Mouse (Mus musculus): ENCODE data around the gene Gm49336.

Gene Gm49336

DNA sequence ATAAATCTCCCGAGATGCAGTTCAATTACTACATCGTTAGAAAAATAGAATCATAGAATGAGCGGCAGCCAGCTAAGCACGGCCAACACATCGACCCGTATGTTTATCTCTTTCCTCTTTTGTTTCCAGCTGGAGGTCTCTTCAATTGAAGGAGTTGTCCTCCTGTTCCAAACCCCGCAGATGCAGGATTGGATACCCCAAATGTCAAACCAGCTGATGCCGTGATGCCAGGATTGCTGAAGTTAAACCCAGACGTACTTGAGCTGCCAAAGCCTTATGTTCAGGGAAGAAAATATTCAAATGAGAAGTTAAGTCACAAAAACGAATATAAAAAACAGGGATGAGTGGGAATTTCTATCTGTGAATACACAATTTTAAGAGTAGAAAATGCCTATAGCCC, 31.4 kb downstream of the Gm49336 start:
- no peak for DNase-seq

DNA sequence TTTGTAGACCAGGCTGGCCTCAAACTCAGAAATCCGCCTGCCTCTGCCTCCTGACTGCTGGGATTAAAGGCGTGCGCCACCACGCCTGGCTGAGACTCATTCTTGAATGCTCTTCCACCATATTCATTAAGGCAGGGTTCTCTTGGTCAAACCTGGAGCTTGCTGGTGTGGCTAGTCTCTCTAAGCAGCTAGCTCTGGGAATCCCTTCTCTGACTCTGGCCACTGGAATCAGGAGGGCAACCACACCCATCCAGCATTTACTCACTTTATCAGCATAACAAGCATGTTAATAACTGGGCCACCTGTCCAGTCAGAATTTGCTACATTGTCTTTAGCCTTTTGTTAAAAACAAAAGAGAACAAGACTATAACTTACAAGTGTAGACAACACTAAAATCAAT, 33.7 kb downstream of the Gm49336 start:
- DNase-seq: no peak

DNA sequence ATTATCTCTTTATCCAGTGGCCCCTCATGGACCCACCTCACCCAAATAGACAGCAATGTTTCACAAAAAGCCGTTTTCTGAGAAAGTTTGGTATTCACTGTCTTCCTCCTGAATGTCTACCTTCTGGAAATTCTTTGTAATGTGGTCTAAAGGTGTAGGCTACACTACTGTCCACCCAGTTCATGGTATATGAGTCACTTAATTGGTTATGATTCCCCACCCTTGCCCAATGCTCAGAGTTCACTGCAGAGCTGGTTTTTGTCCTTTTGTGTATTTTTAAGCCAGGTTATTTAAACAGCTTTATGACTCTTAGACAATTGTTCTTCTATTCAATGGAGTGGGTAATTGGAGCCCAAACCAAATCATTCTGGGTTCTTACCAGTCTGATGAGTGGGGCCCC, 35.2 kb downstream of the Gm49336 start:
- no peak for DNase-seq

DNA sequence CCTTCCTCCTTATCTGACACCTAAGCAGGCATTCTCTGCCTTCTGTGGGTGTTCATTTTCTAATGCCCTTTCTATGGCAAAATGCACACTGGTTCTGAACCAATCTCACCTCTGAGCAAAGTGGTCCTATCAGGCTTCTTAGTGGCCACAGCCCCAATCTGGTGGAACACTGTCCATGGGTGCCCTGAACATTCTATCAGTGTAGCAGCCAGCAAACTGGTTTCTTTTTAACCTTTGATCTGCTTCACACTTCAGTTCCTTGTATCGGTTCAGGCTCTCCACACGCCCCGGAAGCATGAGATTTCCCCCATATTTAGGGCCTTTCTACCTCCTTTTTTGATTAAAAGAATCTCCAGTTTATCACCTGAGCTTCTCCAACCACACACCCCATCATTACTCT, 36.3 kb downstream of the Gm49336 start:
- no peak for DNase-seq

DNA sequence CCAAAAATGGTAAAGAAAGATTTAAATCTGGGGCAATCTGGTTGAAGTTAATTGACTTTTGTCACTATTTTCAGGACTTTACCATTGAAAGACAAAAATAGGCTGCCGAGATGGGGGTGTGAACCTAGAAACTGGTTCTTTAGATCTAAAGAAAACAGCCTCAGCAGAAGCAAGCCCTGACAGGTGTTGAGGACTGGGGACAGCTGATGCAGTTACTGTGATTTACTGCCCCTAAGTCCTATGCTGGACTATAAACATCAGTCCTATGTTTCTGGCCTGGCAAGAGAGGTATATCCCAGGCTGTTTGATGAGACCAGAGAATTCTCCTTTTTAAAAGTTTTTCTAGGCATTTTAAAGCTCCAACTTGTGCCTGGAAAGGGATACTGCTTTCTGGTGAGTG, 37.3 kb downstream of the Gm49336 start:
- DNase-seq: no peak

DNA sequence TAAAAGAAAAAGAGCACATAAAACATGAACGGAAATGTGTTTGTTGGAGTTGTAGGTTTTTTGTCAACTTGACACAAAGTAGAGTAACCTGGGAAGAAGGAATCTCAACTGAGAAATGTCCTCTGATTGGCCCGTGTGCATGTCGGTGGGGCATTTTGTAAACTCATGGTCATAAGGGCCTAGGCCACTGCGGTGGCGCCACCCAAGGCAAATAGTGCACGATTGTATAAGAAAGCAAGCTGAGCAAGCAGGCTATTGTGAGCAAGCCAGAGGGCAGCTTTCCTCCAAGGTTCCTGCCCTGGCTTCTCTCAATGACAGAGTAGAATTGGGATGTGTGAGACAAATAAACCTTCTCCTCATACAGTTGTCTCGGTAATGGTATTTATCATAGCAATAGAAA, 42.1 kb downstream of the Gm49336 start:
- DNase-seq: no peak

DNA sequence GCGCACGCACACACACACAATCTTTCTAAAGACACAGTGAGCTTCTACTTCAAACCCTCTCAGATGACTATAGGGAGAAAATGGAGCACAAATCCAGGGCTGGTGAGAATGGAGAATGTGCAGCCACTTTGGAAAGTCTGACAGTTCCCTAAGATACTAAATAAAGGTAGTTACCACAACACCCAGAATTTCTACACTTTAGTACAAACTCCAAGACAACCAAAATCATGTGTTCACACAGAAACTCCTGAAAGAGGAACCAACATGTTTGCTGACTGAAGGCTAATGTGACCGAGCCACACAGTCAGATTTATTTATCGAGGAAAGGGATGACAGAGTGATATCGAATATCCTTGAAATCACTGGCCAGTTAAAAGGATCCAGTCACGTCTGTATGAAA, 46.3 kb downstream of the Gm49336 start:
- no peak for DNase-seq

DNA sequence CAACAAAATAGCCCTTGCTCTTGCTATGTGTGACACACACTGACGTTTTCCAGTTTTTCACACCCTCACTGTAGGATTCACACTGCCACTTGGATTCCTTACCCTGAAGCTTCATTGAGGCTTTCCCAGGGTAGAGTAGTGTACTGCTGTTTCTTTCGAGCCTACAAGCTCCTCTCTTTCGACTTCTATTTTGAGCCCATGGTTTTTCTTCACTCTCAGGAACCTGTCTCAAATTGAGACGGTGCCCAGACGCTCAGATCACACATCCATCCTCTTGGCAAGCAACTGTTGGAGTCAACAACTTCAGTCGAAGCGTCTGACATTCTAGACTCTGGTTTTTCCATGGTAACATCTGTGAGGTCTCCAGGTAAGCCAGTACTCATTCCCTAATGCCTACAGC, 54.4 kb downstream of the Gm49336 start, which contains the start of gene Atp8a2:
Gene Atp8a2 (minus strand): TSS at position 296 of the 400 bp plus-strand sequence.
- no peak for DNase-seq

DNA sequence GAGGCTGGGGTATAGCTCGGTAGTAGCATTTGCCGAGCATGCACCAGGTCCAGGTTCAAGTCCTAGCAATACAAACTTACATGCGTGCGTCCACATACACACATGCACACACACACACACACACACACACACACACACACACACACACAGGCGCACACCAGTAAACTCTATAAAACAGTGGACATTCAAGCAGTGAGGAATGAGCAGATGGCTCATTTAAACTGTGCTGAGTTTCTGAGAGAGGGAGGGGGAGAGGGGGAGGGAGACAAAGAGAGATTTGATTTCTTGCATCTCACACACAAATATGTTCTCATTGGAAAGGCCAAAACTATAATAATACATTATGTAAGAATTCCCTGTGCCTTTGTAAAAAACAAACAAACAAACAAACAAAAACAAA, 55.3 kb downstream of the Gm49336 start:
- no peak for DNase-seq

DNA sequence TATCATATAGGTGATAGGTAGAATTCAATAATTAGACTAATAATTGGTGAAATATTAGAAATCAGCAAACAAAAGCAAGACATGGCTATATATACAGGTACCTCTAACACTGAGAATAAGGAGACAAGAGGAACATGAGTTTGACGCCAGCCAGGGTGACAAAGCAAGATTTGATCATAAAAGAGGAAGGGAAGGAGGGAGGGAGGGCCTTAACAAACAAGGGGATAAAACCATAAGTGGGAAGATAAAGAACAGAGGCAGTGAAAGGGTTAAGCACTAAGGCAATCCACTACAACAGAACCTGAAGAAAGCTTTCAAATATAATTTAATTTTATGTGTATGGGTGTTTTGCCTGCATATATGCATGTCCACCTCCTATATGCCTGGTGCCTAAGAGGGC, 56.7 kb downstream of the Gm49336 start:
- DNase-seq: no peak

DNA sequence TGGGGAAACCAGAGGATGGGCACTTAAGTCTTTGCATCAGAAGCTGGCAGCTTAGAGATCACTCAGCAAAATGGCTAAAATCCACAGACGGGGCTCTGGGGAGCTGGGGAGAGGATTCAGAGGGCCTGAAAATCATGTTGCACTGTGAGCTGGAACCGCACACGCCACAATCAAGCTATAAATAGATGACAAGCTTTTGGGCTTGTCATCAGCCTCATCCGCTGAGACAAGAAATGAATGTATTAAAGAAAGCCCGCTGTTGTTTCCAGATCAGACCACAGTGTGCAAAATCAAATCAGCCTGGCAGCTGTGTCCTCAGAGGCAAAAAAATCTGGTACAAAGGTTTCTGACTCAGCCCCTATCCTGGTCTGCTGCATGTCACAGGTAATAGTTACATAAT, 61.5 kb downstream of the Gm49336 start:
- no peak for DNase-seq

DNA sequence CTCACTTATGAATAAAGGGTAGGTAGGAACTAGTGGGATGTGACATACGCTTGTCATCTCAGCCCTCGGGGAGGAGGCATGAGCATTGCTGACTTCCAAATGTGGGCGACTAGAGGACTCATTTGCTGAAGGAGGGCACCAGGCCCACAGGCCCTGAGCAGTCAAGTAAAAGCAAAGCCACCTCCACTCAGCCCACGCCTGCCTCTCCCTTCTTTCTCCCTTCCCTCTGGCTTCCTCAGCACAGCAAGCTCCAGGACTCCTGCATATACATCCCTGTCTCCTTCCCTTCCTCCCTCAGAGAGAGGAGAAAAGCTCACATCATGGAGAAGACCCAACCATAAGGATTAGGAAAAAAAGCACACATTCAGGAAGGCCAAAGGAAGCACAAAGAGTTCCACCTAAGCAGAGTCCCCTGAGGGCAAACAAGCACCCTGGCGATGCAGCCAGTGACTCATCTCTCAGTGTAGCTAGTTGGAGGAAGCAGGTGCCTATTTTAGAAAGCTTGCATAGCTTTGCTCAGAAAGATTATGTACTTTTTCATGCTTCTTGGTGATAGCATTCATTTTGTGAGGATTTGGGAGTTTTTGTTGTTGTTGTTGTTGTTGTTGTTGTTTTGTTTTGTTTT, 63.0 kb downstream of the Gm49336 start:
- DNase-seq: no peak

DNA sequence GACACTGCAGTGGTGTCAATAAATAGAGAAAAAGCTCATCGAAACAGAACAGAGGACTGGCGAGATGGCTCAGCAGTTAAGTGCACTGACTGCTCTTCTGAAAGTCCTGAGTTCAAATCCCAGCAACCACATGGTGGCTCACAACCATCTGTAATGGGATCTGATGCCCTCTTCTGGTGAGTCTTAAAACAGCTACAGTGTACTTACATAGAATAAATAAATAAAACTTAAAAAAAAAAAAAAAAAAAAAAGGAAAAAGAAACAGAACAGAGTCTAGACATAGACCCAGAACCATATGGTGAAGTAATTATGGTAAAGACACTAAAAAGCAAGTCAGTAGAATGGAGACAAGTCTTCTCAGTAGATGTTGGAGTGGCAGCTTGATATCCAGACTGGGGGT, 70.0 kb downstream of the Gm49336 start:
- no peak for DNase-seq

DNA sequence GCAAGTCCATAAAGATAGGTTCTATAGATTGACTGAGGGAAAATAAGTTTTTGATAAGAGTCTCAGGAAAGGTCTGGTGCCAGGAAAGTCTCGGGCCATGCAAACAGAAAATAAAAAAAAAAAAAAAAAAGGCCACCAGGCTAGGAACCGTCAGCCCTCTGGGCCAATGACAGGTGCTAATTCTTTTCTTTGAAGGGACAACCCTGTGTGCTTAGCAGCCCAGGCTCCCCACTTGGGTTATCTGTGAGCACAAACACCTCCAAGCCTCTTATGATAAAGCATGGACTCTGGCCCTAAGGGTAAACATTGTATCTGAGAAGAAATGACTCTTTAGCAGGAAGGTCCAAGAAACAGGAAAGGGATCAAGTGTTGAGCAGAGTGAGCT, 72.7 kb downstream of the Gm49336 start:
- DNase-seq: no peak

DNA sequence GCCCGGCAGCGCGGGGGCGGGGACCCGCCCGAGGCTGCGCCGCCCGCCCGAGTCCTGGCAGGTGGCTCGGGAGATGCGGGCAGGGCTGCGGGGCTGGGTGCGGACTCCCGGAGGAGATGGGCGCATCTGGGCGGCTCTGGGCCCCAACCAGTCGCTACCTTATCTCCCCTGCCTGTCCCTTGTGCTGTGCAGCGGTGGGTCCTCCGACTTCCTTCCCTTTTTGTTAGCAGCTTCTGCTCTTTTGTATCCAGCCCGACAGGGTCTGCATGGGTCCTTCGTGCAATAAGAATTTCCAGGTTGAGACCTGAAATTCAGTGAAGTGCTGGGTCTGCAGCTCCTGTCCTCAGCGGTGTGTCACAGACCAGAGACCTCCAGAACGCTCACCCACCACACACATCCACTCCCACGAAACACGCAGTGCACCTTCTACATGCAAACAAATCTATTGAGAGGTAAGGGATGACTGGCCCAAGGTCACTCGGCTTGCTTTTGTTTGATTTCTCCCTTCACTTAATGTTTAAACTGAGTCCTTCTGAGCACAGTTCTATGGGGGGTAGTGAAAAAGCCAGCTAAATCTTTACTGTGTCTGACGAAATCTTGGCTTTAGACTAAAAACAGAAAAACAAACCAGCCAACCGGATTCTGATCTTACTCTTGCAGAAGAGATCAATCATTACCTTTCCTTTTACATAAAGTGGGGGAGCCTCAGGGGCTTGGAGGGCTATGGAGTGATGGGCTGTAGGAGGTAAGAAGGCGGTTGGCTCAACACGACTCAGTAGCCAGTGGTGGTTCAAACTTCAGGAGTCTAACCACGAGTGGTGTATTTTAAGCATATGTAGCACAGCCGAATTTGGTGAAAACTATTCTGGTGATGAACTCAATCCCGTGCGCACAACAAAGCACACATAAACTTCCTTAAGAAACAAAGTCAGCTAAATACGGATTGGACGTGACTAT, 73.4 kb downstream of the Gm49336 start:
- no peak for DNase-seq

DNA sequence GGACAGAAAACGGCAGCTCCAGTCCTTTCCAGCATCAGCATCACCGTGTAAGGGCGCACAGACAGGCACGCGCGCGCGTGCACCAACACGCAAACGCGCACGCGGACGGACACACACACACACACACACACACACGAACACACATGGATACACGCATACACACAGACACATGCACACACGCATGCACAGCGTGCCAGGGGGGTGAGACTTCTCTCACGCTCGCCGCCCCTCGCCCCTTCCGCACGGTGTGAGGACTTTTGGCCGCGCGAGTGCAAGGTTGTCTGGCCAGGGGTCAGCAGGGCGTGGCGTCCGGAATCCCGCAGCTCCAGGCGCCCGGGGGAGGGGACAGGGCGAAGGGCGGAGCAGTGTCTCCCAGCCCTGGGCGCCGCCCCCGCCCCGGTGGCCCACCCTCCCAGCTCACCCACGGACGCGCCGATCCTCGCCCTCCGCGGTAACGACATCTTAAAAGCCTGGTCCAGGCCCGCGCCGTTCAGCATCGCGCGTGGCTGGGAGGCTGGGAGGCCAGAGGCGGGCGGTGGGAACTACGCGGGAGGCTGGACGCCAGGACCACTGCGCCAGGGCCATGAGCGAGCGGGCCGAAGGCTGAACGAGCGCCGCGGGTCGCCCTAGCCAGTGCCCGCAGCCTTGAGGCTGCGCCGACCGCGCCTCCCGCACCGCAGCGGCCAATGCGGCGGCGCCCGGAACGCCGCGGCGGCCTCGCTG, 74.3 kb downstream of the Gm49336 start:
- DNase-seq: peak; percentile 4 to 15

DNA sequence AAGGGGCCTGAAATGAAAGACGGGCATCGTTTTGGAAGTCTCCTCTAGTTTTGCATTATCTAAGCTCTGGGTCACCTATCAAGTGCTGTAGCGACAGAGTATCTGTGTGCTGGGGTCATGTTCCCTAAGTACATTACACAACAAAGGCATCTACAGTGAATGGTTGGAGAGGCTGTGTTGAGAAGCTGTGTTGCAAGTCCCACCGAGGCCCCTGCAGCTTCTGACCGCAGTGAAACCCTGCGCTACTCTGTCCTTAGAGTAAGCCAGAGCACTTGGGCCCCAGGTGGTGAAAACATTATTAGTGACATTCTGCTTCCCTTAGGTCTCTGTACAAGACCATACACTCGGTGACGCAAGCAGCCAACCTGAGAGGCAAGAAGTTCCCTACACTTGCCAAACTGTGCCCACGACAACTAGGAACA, 74.8 kb downstream of the Gm49336 start:
- DNase-seq: no peak

DNA sequence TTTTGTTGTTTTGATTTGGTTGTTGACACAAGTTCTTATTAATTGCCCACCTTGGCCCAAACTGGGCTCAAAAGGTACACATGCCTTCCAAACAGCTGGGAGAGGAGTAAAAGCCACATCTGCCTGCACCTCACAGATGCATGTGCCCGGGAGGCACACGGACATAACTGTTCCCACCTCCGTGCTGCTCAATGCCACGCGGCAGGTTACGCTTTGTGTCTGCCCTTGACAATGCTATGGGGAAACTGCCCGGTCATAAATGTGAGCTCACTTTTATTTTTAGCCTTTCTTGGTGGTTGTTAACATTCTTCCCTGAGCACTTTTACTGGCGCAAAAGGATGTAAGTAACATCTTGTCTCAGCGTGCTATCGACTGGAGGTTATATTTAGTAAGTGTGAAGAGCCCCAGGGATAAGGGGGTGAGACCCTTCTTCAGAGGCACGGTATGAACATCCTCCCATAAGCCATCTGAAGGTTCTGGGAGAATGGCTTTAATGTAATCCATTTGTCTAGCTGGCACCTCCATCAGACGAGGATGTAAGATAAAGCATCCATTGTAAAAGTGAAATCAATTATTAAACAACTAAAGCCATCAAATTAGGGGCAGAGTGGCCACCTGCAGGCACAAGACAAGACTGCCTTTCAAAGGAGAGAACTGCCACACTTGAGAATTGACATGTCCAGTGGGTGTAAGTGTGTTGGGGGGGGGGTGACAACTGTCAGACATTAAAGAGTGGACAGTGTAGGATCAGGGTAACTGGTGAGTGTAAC, 78.8 kb downstream of the Gm49336 start:
- DNase-seq: no peak

DNA sequence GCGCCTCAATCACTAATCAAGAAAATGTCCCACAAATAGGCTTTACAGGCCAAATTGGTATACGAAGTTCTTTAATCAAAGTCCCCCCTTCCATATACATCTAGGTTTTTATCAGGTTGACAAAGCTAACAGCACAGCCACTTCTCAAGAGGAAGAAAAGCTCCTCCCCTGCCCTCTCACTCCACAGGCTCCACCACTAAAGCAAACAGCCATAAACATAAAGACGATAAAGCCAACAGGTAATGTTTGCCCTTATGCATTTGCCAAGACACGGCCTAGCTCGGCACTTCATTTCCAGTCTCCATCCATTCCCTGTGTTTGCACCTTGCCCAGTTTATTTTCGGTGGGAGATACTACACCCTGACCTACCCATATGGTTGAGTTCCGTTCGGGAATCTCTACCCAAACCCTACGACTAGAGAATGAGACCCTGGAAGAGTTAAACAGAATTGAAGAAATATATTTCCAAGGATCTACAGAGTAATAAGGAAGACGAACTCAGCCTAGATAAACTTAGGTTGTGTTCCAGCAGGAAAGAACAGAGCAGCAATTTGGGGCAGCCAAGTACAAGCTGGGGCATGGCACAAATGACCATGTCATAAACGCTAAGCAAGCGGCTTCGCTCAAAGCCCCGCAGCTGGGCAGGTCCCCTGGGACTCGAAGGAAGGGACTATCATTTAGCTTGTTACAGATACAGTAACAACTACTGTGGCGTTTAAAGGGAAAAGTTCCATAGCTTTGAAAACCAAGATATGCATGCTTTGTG, 80.3 kb downstream of the Gm49336 start:
- DNase-seq: no peak

DNA sequence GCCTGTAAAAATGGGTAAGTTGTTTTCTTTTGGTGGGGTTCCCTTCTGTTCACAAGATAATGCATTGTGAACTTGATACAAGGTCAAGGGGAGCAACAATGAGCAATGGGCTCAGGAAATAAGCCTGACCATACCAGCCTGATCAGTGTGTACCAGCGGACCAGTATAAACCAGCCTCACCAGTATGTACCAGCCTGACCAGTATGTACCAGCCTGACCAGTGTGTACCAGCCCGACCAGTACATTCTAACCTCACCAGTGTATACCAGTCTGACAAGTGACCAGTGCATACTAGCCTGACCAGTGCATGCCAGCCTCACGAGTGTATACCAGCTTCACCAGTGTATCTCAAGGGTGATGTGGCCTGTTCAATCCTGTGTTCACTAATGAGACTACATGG, 87.9 kb downstream of the Gm49336 start:
- DNase-seq: no peak
